Mouse (Mus musculus) ES-CJ7 (cell line): Measurements from ENCODE around the gene Lgr4.
A peak's percentile ranks its signal among the peaks of the same experiment; 100 is the strongest.

Source experiments
- DNase-seq: peaks from one replicate; pipeline ENCODE4 v3.0.0; 2011; ENCODE audit warnings: low read depth, low spot score

The Lgr4 gene

GRCm38 (mm10) chr2:109949519-109949918 is 32.1 kb downstream of the Lgr4 start:
- DNase-seq, result no peak

- no peak for DNase-seq
These were observed 32.9 kb downstream of the Lgr4 start for GRCm38 (mm10) chr2:109950311-109950710.

- no peak for DNase-seq
These were observed 33.6 kb downstream of the Lgr4 start for GRCm38 (mm10) chr2:109951050-109951449.

- DNase-seq, result no peak
These were observed 35.7 kb downstream of the Lgr4 start for GRCm38 (mm10) chr2:109953048-109953717.

- no peak for DNase-seq
These were observed 36.4 kb downstream of the Lgr4 start for GRCm38 (mm10) chr2:109953893-109954292.

GRCm38 (mm10) chr2:109955060-109955459 is 37.6 kb downstream of the Lgr4 start:
- no peak for DNase-seq

GRCm38 (mm10) chr2:109955910-109956309 is 38.5 kb downstream of the Lgr4 start:
- no peak for DNase-seq

- DNase-seq, result no peak
These were observed 39.3 kb downstream of the Lgr4 start for GRCm38 (mm10) chr2:109956785-109957184.

- no peak for DNase-seq
These were observed 41.4 kb downstream of the Lgr4 start for GRCm38 (mm10) chr2:109958692-109959406.

- peak; percentile 19 for DNase-seq
These were observed 42.1 kb downstream of the Lgr4 start for GRCm38 (mm10) chr2:109959407-109960075.

- no peak for DNase-seq
These were observed 42.8 kb downstream of the Lgr4 start for GRCm38 (mm10) chr2:109960246-109960645.

GRCm38 (mm10) chr2:109961174-109961573 is 43.7 kb downstream of the Lgr4 start:
- no peak for DNase-seq

- DNase-seq, result no peak
These were observed 46.3 kb downstream of the Lgr4 start for GRCm38 (mm10) chr2:109963591-109964258.

- DNase-seq, result no peak
These were observed 48.4 kb downstream of the Lgr4 start for GRCm38 (mm10) chr2:109965753-109966420.

- no peak for DNase-seq
These were observed 49.4 kb downstream of the Lgr4 start for GRCm38 (mm10) chr2:109966863-109967262.

GRCm38 (mm10) chr2:109969381-109969780 is 51.9 kb downstream of the Lgr4 start:
- DNase-seq, result no peak

- DNase-seq, result no peak
These were observed 52.6 kb downstream of the Lgr4 start for GRCm38 (mm10) chr2:109969926-109970532.

GRCm38 (mm10) chr2:109970744-109971410 is 53.4 kb downstream of the Lgr4 start:
- DNase-seq, result no peak

- no peak for DNase-seq
These were observed 54.9 kb downstream of the Lgr4 start for GRCm38 (mm10) chr2:109972310-109972709.

- DNase-seq, result no peak
These were observed 55.5 kb downstream of the Lgr4 start for GRCm38 (mm10) chr2:109972922-109973321.

GRCm38 (mm10) chr2:109974807-109975206 is 57.4 kb downstream of the Lgr4 start:
- DNase-seq, result no peak
